Mouse (Mus musculus): ENCODE measurements around the gene Mbtd1.

GRCm38 (mm10) chr11:93908829-93909228 is 23.2 kb downstream of the Mbtd1 start:
- TF ChIP-seq CTCF (IDR thresholded peaks at IDR 0.05; ENCODE audit: borderline replicate concordance, insufficient read depth, low read depth, low read length) (no peak), POLR2A (IDR thresholded peaks at IDR 0.05; ENCODE audit: borderline replicate concordance, insufficient read depth, low read length) (no peak)

All from cerebellum, adult 2 months (tissue).